Mouse (Mus musculus) T-helper 17 cell (primary cell): ENCODE data around the gene Phactr3.

Experiments
- in situ Hi-C, 2 experiments: fragments of 300-600 bp; cut with MboI, MseI; formaldehyde crosslinking; loops; 1 replicate in 1 of 2; 2 replicates in 1 of 2; pipeline ENCODE4 v1.15.1; 2025; ENCODE audit warnings: high pct_unique_total_duplicates in 2 of 2

Phactr3 gene

GRCm38 (mm10) chr2:178135713-178136112 lies 16.9 kb downstream of the Phactr3 start:
- in situ Hi-C loops: loop anchor here in 1 of 2 experiments (5.0 kb wide), 1 partner anchor 127 kb away; no protein-coding TSS in a partner anchor

DNA sequence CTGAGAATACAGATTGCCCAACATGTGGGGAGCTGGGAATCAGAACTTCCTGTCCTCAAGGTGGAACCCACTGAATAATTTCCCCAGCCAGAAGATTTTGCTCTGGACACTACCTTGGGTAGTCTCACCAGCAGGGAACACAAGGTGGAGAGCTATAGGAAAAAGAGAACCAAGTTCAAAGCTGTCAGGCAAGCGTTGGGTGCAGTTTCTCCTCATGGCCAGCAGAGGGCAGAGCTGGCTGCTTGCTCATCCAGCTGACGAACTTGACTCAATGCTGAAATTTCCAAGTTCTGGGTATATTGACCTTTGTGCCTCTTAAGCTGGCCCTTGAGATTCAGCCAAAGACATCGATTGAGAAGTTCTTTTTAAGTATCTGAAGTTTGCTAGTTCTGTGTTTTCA lies 18.7 kb downstream of the Phactr3 start:
- in situ Hi-C loops: loop anchor here in 1 of 2 experiments (5.0 kb wide), 1 partner anchor 125 kb away; no protein-coding TSS in a partner anchor

- in situ Hi-C loops: no loop called here
Measured at GRCm38 (mm10) chr2:178141489-178141922, 22.7 kb downstream of the Phactr3 start.

DNA sequence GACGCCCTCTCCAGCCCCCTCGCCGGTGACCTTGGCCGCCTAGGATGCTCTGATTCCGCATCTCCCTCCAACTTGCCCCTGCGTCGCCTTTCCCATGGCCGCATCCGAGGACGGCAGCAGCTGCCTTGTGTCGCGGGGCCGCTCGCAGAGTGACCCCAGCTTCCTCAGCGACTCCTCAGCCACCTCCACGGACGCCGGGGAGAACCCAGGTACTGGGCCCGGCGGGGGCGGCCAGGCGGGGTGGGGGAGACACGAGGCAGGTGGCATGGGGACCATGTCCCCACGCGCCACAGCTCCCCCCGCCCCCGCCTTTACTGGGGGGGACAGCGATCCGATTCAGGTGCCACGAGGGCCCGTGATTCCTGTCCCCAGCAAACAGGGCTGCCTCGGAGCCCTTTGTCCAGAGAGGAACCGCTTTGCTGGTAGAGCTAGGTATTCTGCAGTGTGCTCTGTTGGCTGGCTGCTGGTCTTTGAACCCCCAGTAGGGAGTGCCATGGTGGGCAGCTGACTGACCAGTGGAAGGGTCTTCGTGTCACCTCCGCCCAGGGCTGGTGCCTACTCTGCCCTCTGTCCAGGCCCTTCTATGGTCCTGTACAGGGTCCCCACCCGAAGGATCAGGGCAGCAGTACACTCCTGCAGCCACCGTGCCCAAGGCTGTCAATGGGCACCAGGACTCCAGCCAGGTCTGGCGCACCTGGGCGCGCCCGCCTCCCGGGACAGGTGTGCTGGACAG lies 23.7 kb downstream of the Phactr3 start:
- in situ Hi-C loops: no loop called here

DNA sequence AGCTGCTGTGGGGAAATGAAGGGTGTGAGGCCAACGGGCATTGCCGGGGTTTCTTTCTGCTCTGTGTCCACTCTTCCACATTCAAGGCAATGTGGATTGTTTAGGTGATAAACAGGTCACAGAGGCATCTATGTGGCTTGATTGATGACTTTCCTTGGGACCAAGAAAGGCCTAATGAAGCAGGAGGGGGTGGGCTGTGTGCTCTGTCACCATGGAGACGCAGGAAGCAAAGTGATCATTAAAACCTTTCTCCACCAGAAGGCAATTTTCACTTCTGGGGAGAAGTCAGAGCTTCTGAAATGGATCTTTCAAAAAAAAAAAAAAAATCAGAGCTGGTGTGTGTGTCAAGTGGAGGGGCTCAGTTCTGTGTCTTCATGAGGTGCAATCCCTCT lies 24.2 kb downstream of the Phactr3 start:
- in situ Hi-C loops: no loop called here

DNA sequence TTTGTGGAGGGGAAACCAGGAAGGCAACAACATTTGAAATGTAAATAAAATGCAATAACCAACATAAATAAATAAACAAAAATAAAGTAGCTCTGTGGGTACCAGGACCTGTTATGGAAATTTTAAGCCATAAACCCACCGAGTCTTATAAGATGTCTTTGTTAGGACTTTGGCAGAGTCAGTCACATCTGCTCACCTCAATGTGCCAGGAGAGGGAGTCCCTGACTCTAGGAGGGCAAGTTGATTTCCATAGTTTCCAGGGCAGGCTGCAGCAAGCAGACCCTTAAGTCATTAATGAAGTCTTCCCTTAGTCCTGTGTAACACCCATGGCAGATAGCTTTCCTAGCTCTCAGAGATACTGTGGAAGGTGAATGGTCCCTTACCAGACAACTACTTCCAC lies 25.1 kb downstream of the Phactr3 start:
- in situ Hi-C loops: no loop called here

- in situ Hi-C loops: no loop called here
Measured at GRCm38 (mm10) chr2:178149312-178149711, 30.5 kb downstream of the Phactr3 start.

GRCm38 (mm10) chr2:178150697-178151096 lies 31.9 kb downstream of the Phactr3 start:
- in situ Hi-C loops: no loop called here

GRCm38 (mm10) chr2:178153601-178154000 lies 34.8 kb downstream of the Phactr3 start:
- in situ Hi-C loops: no loop called here

DNA sequence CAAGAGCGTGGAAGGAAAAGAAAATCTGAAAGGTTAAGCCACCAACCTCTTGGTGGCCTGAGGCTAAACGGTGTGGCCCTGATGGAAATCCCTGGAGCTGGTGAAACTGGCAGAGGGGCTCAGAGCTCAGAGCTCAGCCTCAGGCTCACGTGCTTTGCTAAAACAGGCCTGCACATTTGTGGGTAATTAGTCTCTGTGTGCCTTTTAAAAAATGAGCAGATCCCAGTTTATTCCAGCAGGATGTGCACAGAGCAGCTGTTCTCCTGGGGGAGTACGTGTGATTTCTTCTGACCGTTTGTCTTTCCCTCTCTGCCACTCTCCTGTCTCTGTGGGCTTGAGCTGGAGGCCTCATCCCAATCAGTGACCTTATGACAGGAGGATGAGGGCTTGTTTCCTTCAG lies 35.4 kb downstream of the Phactr3 start:
- in situ Hi-C loops: no loop called here

GRCm38 (mm10) chr2:178154576-178154975 lies 35.8 kb downstream of the Phactr3 start:
- in situ Hi-C loops: no loop called here

DNA sequence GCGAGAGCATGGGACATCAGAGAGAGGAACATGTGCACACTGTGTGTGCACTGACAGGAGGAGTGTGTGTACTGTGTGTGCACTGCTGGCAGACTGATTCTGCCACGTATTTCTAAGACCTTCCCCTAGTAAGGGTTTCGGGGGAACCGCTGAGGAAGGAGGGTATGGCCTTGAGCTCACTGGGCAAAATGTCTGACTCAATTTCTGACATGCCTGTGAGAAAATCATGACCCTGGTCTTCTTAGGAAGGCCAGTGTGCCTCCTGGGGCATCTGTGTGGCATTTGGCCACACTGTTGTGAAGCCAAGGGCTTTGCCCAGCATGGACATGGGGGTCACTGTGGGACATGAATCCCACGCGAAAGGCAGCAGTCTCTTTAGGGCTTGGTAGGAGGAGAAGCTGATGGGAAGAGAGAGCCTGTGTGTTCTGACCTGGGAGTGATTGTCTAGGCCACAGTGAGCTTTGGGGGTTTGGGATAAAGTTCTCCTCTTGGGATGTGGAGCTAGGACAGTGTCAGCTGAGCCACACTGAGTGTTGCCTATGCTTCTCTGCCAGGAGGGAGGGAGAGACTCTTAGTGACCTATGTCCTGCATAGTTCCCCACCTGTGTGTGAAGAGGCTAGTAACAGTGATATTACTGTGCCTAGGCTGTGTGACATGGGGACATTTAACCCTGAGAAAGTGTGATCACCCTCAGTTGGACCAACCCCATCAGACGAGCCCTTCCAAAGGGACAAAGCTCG lies 36.6 kb downstream of the Phactr3 start:
- in situ Hi-C loops: no loop called here

DNA sequence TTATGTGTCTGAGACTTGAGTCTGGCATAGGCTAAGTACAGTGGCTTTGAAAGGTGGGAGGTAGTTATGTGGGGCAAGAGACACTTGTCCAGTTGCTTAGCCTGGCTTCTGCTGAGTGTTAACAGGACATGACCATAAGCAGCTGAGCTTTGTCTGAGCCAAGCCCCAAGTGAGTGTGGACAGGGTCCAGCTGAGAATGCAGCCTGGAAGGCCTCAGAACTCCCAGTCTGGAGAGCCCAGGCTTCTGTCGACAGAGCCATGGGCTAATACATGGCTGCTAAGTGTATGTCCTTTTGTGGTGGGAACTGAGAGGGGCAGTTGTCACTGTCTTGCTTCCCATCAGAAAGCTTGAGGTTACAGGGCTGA lies 37.1 kb downstream of the Phactr3 start:
- in situ Hi-C loops: no loop called here

DNA sequence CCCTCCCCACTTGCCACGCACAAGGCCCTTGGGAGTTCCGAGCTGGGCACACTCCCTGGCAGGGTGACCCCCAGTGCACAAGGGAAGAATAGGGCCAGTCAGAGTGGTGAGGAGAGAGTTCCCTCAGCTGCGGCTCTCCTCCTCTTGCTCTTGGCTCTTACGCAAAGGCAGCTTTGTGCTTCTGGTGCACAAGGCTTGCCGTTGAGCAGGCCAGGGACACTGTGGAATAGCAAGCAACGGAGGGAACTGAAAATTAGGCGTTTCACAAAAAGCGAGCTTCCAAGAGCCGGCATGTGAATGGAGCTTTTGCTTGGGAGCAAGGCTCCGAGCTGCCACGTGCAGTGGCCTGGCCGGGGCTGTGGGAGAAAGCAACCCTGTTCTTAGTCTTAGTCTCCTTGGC lies 40.2 kb downstream of the Phactr3 start:
- in situ Hi-C loops: no loop called here

GRCm38 (mm10) chr2:178163981-178164380 lies 45.2 kb downstream of the Phactr3 start:
- in situ Hi-C loops: no loop called here

- in situ Hi-C loops: no loop called here
Measured at GRCm38 (mm10) chr2:178165943-178166342, 47.2 kb downstream of the Phactr3 start.

GRCm38 (mm10) chr2:178169983-178170382 lies 51.2 kb downstream of the Phactr3 start:
- in situ Hi-C loops: no loop called here

- in situ Hi-C loops: no loop called here
Measured at GRCm38 (mm10) chr2:178173951-178174350, 55.2 kb downstream of the Phactr3 start.

DNA sequence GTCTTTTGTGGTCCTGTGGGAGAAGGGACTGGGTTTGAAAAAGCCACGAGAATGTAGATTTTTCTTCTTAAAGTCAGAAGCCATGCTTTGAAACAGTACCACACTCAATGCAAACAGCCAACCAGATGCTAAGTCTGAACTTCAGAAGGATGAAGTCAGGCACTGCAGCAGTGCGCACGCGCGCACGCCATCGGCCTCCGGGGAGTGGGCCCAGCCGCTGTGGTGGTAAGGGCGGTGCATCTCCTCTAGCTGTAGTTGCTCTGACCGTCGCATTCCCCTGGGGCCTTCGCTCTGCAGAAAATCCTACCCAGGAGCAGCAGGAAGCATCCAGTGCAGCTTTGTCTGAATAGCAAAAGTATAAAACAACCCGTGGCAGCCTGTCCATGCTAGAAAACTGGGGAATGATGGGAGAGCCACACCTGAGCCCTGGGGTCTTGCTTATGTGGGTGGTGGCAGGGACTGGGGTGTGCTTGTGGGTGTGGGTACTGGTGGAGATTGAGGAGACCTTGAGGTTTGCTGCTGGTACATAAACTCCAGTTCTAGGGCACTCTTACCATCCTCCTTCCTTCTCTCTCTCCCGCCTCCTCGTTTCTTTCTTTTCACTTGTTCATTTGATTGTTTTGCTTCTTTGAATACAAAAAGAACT lies 56.6 kb downstream of the Phactr3 start:
- in situ Hi-C loops: no loop called here

GRCm38 (mm10) chr2:178184251-178184650 lies 65.5 kb downstream of the Phactr3 start:
- in situ Hi-C loops: loop anchor here in 1 of 2 experiments (5.0 kb wide), 1 partner anchor 53 kb away; no protein-coding TSS in a partner anchor

DNA sequence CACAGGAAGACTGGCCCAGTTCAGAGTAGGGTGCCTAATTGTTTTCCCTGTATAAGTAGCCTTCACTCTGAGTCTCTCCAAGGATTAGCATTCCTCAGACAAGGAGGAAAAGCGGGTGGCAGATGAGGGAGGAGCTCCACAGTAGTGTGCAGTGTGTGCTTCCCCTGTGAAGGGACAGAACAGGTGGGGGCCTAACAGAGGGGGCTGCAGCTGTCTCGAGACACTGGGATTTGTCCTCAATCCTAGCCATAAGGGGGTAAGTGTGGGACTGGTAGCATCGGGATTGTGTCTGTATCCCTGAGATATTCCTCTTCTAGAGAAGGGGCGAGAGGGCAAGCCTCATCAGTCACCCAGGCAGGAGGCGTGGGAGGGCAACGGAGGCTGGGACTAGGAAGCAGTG lies 66.1 kb downstream of the Phactr3 start:
- in situ Hi-C loops: loop anchor here in 1 of 2 experiments (5.0 kb wide), 1 partner anchor 52 kb away; no protein-coding TSS in a partner anchor

- in situ Hi-C loops: no loop called here
Measured at GRCm38 (mm10) chr2:178188988-178189387, 70.2 kb downstream of the Phactr3 start.
